Mouse (Mus musculus) bone marrow macrophage, adult 2 months (primary cell): ENCODE data around the gene Ispd. TPM values are rescaled to one million over a fixed set of nuclear protein-coding genes. Genes with fewer than 3 reads are reported as not detected.

Experiments
- H3K27ac ChIP-seq: 2 replicates; pipeline ENCODE4 v1.5.1; 2012; ENCODE audit warnings: low read depth, low read length; ENCODE audit not compliant: insufficient read depth
- H3K4me1 ChIP-seq: 2 replicates; pipeline ENCODE4 v1.6.1; 2012; ENCODE audit warnings: low read length; ENCODE audit not compliant: control insufficient read depth, insufficient read depth
- H3K4me3 ChIP-seq: 2 replicates; pipeline ENCODE4 v1.5.1; 2012; ENCODE audit warnings: mild to moderate bottlenecking, low read length, moderate library complexity; ENCODE audit not compliant: insufficient read depth
- CTCF ChIP-seq: IDR thresholded peaks from 2 replicates; pipeline ENCODE4 v1.5.1; 2012; ENCODE audit warnings: low read depth, mild to moderate bottlenecking, low read length, moderate library complexity
- POLR2A ChIP-seq: IDR thresholded peaks from 2 replicates; pipeline ENCODE4 v1.6.1; 2012; ENCODE audit warnings: mild to moderate bottlenecking, low read depth, low read length, borderline replicate concordance
- polyA plus RNA-seq: library from polyadenylated mRNA; stranded (reverse); fragments of >200 nt; gene quantifications from 2 replicates; pipeline ENCODE4 v1.2.4, GENCODE M21; 2012; ENCODE audit not compliant: missing spikeins, insufficient read depth, insufficient read length

Gene Ispd
- polyA plus RNA-seq, 1 experiment, result 1.4 TPM

- Histone ChIP-seq H3K4me1 (no peaks in the 10 kb centered on the region), H3K4me3 (no peak overlapping the region), H3K27ac (no peak overlapping the region)
- TF ChIP-seq CTCF, result no peak
- no peak for TF ChIP-seq POLR2A
These were observed 87.2 kb downstream of the Ispd start for GRCm38 (mm10) chr12:36468325-36469044.

- no peak overlapping the region for H3K4me3 ChIP-seq
- H3K27ac ChIP-seq, result no peak overlapping the region
- TF ChIP-seq CTCF, result no peak
- TF ChIP-seq POLR2A, result no peak
- H3K4me1 ChIP-seq, result no peaks in the 10 kb centered on the region
These were observed 90.2 kb downstream of the Ispd start for GRCm38 (mm10) chr12:36471411-36471810.

- Histone ChIP-seq H3K27ac (no peak overlapping the region), H3K4me1 (no peaks in the 10 kb centered on the region), H3K4me3 (no peak overlapping the region)
- TF ChIP-seq CTCF (no peak), POLR2A (no peak)
These were observed 92.9 kb downstream of the Ispd start for GRCm38 (mm10) chr12:36474171-36474570.

- TF ChIP-seq CTCF (no peak), POLR2A (no peak)
- Histone ChIP-seq H3K4me1 (no peaks in the 10 kb centered on the region), H3K27ac (no peak overlapping the region), H3K4me3 (no peak overlapping the region)
These were observed 94.0 kb downstream of the Ispd start for GRCm38 (mm10) chr12:36475269-36475668.

- TF ChIP-seq CTCF, result no peak
- TF ChIP-seq POLR2A, result no peak
- no peaks in the 10 kb centered on the region for H3K4me1 ChIP-seq
- H3K4me3 ChIP-seq, result no peak overlapping the region
- no peak overlapping the region for H3K27ac ChIP-seq
These were observed 95.2 kb downstream of the Ispd start for GRCm38 (mm10) chr12:36476476-36476875.

GRCm38 (mm10) chr12:36477501-36477900, 96.3 kb downstream of the Ispd start:
- Histone ChIP-seq H3K4me3 (no peak overlapping the region), H3K27ac (no peak overlapping the region), H3K4me1 (no peaks in the 10 kb centered on the region)
- no peak for TF ChIP-seq POLR2A

- no peaks in the 10 kb centered on the region for H3K4me1 ChIP-seq
- no peak overlapping the region for H3K4me3 ChIP-seq
- no peak overlapping the region for H3K27ac ChIP-seq
- TF ChIP-seq CTCF (no peak), POLR2A (no peak)
These were observed 96.7 kb downstream of the Ispd start for GRCm38 (mm10) chr12:36477926-36478325.

- H3K27ac ChIP-seq, result no peak overlapping the region
- TF ChIP-seq POLR2A, result no peak
- TF ChIP-seq CTCF, result no peak
- no peaks in the 10 kb centered on the region for H3K4me1 ChIP-seq
- H3K4me3 ChIP-seq, result no peak overlapping the region
These were observed 100.5 kb downstream of the Ispd start for GRCm38 (mm10) chr12:36481742-36482141.

GRCm38 (mm10) chr12:36483346-36483745, 102.1 kb downstream of the Ispd start:
- H3K4me3 ChIP-seq, result no peak overlapping the region
- TF ChIP-seq POLR2A (no peak), CTCF (no peak)
- H3K27ac ChIP-seq, result no peak overlapping the region
- no peaks in the 10 kb centered on the region for H3K4me1 ChIP-seq

GRCm38 (mm10) chr12:36497565-36497964, 116.3 kb downstream of the Ispd start:
- H3K4me1 ChIP-seq, result no peaks in the 10 kb centered on the region
- H3K4me3 ChIP-seq, result no peak overlapping the region
- no peak for TF ChIP-seq POLR2A
- no peak for TF ChIP-seq CTCF
- no peak overlapping the region for H3K27ac ChIP-seq
